Mouse (Mus musculus): ENCODE results near the gene Slc15a4. TPM values are rescaled to one million over a fixed set of nuclear protein-coding genes. Genes with fewer than 3 reads are reported as not detected.

Gene Slc15a4
- polyA plus RNA-seq, 1 experiment: 16.2 TPM

DNA sequence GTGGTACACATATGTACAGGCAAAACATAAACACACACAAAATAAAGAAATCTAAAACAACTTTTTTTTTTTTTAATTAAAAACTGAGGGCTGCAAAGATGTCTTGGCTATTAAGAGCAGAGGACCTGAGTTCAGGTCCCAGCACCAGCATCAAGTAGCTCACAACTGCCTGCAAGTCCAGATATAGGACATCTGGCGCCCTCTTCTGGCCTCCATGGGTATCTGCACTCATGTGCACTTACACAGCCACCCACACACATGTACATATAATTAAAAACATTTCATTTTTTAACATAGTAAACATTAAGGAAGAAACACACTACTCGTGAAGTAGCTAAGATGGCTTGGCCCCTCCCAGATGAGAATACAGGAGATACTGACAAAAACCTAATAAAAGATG lies 25.6 kb upstream of the Slc15a4 start:
- 62% methylated on average over 2 of the region's 2 CpGs for WGBS
- H3K4me1 ChIP-seq (ENCODE audit: control insufficient read depth, insufficient read depth, insufficient read length, low read length): no peaks in the 10 kb centered on the region
- H3K36me3 ChIP-seq (ENCODE audit: control insufficient read depth, insufficient read depth, low read length): no peaks in the 10 kb centered on the region
- H3K27ac ChIP-seq (ENCODE audit: insufficient read depth, low read depth, low read length): no peak overlapping the region
- no peak overlapping the region for H3K4me3 ChIP-seq (ENCODE audit: low read depth, low read length)
- H3K27me3 ChIP-seq (ENCODE audit: control insufficient read depth, insufficient read depth, low read length): no peaks in the 10 kb centered on the region
- TF ChIP-seq CTCF (IDR thresholded peaks at IDR 0.05; ENCODE audit: extremely low read depth, insufficient read length, insufficient replicate concordance, low read depth, low read length): no peak
- no peak for TF ChIP-seq POLR2A (IDR thresholded peaks at IDR 0.05; ENCODE audit: low read depth, low read length)

DNA sequence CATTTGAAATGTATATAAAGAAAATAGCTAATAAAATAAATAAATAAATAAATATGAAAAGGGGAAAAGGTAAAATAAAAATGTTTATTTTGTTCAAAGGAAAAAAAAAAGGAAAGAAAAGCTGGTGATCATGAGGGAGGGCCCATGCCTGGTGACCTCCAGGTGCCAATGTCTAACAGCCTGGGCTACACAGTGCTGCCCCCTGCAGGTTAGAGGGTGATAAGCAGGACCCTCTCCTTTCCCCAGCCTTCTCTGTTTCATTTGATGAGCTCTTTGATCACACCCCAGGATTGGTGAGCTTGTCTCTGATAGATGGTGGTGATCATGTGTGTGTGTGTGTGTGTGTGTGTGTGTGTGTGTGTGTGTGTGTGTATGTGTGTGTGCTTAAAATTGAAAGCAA lies 16.4 kb upstream of the Slc15a4 start:
- H3K4me1 ChIP-seq (ENCODE audit: control insufficient read depth, insufficient read depth, insufficient read length, low read length): no peaks in the 10 kb centered on the region
- TF ChIP-seq CTCF (IDR thresholded peaks at IDR 0.05; ENCODE audit: extremely low read depth, insufficient read length, insufficient replicate concordance, low read depth, low read length) (peak; percentile 26; the same call in 1 of the 2 replicates), POLR2A (IDR thresholded peaks at IDR 0.05; ENCODE audit: low read depth, low read length) (no peak)
- no peaks in the 10 kb centered on the region for H3K36me3 ChIP-seq (ENCODE audit: control insufficient read depth, insufficient read depth, low read length)
- H3K27me3 ChIP-seq (ENCODE audit: control insufficient read depth, insufficient read depth, low read length): no peaks in the 10 kb centered on the region
- H3K4me3 ChIP-seq (ENCODE audit: low read depth, low read length): no peak overlapping the region
- no peak overlapping the region for H3K27ac ChIP-seq (ENCODE audit: insufficient read depth, low read depth, low read length)

DNA sequence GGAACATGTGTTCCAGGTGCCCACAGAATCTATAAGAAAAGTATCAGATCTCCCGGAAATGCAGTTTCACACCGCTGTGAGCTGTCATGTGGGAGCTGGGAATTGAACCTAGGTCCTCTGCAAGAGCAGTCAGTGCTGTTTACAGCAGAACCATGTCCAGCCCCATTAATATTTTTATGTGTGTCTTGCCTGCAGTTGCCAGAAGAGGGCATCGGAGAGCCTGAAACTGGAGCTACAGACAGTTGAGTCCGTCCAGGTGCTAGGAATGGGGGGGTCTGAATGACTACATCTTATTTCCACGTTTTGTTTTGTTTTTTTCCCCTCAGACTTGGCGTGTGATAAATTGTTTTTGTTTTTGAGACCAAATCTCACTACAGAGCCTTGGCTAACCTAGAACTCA lies 15.3 kb upstream of the Slc15a4 start:
- Histone ChIP-seq H3K4me3 (ENCODE audit: low read depth, low read length) (no peak overlapping the region), H3K4me1 (ENCODE audit: control insufficient read depth, insufficient read depth, insufficient read length, low read length) (no peaks in the 10 kb centered on the region), H3K36me3 (ENCODE audit: control insufficient read depth, insufficient read depth, low read length) (no peaks in the 10 kb centered on the region), H3K27ac (ENCODE audit: insufficient read depth, low read depth, low read length) (no peak overlapping the region), H3K27me3 (ENCODE audit: control insufficient read depth, insufficient read depth, low read length) (no peaks in the 10 kb centered on the region)
- 71% methylated on average over 6 of the region's 6 CpGs for WGBS
- TF ChIP-seq CTCF (IDR thresholded peaks at IDR 0.05; ENCODE audit: extremely low read depth, insufficient read length, insufficient replicate concordance, low read depth, low read length) (peak; percentile 11; the same call in 1 of the 2 replicates), POLR2A (IDR thresholded peaks at IDR 0.05; ENCODE audit: low read depth, low read length) (no peak)

DNA sequence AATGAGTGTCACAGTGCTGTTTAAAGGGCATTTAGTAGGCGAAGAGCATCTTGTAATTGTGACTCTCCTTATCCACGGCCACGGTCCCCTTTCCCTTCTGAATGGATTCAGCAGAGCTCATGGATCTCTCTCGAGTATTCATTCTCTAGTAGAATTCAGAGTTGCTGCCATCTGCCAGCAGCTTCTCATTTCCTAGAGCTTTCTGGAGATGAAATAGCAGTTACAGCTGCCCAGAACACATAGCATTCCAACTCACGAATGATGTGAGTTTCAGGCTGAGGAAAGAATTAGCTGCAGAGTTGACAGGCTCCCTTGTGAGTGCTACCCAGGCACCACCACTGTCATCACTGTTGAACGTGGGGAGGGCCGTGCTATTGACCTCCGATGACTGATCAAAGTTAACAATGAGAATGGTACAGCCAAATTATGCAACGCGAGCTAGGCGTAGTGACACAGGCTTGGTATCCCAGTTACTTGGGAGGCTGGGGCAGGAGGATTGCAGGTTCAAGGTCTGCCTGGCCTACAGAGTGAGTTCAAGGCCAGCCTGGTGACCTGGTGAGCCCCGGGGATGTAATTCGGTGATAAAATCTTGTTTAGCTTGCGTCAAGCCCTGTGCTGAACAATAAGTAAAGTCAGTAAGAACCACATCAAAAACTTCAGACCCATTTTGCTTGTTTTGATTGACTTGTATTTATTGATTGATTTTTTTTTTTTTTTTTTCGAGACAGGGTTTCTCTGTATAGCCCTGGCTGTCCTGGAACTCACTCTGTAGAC lies 8.7 kb upstream of the Slc15a4 start:
- H3K4me3 ChIP-seq (ENCODE audit: low read depth, low read length): no peak overlapping the region
- 91% methylated on average over 15 of the region's 15 CpGs for WGBS
- H3K27me3 ChIP-seq (ENCODE audit: control insufficient read depth, insufficient read depth, low read length): no peaks in the 10 kb centered on the region
- H3K27ac ChIP-seq (ENCODE audit: insufficient read depth, low read depth, low read length): no peak overlapping the region
- no peaks in the 10 kb centered on the region for H3K4me1 ChIP-seq (ENCODE audit: control insufficient read depth, insufficient read depth, insufficient read length, low read length)
- TF ChIP-seq CTCF (IDR thresholded peaks at IDR 0.05; ENCODE audit: extremely low read depth, insufficient read length, insufficient replicate concordance, low read depth, low read length) (no peak), POLR2A (IDR thresholded peaks at IDR 0.05; ENCODE audit: low read depth, low read length) (no peak)
- H3K36me3 ChIP-seq (ENCODE audit: control insufficient read depth, insufficient read depth, low read length): no peaks in the 10 kb centered on the region

DNA sequence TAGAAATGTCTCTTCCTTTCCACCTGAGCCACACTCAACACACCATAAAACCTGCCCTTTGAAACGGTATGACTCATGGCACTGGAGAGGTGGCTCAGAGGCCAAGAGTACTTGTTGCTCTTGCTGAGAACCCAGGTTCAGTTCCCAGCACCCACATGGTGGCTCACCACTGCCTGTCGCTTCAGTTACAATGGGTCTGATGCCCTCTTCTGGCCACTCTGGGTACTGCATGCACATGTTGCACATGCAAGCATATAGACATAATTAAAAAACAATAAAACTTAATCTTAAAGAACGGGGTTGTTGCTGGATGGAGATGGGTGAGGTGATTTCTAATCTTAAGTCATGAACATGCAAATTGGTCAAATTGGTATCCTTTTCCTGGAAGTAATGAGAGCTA lies 7.7 kb upstream of the Slc15a4 start:
- 87% methylated on average over 3 of the region's 3 CpGs for WGBS
- Histone ChIP-seq H3K36me3 (ENCODE audit: control insufficient read depth, insufficient read depth, low read length) (no peaks in the 10 kb centered on the region), H3K27ac (ENCODE audit: insufficient read depth, low read depth, low read length) (no peak overlapping the region), H3K27me3 (ENCODE audit: control insufficient read depth, insufficient read depth, low read length) (no peaks in the 10 kb centered on the region), H3K4me3 (ENCODE audit: low read depth, low read length) (no peak overlapping the region), H3K4me1 (ENCODE audit: control insufficient read depth, insufficient read depth, insufficient read length, low read length) (no peaks in the 10 kb centered on the region)
- TF ChIP-seq POLR2A (IDR thresholded peaks at IDR 0.05; ENCODE audit: low read depth, low read length) (no peak), CTCF (IDR thresholded peaks at IDR 0.05; ENCODE audit: extremely low read depth, insufficient read length, insufficient replicate concordance, low read depth, low read length) (peak; percentile 17; the same call in 1 of the 2 replicates)

DNA sequence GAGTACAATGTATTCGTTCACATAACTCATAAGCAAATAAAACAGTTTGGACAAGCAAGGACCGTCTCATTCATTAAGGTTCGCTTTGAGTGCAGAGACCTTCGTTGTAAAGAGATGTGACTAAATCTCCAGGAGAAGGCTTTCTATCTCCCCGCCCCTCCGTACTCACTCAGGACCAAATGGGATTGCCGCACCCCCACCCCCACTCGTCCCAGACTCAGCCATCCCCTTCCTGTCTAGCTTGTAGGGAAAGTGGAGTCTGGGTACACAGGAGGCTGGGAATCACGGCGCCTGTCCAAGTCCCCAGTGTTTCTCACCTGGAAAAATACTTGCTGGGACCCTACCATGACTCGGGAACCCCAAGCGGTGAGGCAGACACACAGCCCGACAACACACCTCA lies 6.9 kb upstream of the Slc15a4 start:
- no peak overlapping the region for H3K4me3 ChIP-seq (ENCODE audit: low read depth, low read length)
- H3K27me3 ChIP-seq (ENCODE audit: control insufficient read depth, insufficient read depth, low read length): no peaks in the 10 kb centered on the region
- H3K27ac ChIP-seq (ENCODE audit: insufficient read depth, low read depth, low read length): no peak overlapping the region
- no peaks in the 10 kb centered on the region for H3K4me1 ChIP-seq (ENCODE audit: control insufficient read depth, insufficient read depth, insufficient read length, low read length)
- WGBS: 93% methylated on average over 13 of the region's 13 CpGs
- H3K36me3 ChIP-seq (ENCODE audit: control insufficient read depth, insufficient read depth, low read length): no peaks in the 10 kb centered on the region
- TF ChIP-seq POLR2A (IDR thresholded peaks at IDR 0.05; ENCODE audit: low read depth, low read length): no peak
- no peak for TF ChIP-seq CTCF (IDR thresholded peaks at IDR 0.05; ENCODE audit: extremely low read depth, insufficient read length, insufficient replicate concordance, low read depth, low read length)

DNA sequence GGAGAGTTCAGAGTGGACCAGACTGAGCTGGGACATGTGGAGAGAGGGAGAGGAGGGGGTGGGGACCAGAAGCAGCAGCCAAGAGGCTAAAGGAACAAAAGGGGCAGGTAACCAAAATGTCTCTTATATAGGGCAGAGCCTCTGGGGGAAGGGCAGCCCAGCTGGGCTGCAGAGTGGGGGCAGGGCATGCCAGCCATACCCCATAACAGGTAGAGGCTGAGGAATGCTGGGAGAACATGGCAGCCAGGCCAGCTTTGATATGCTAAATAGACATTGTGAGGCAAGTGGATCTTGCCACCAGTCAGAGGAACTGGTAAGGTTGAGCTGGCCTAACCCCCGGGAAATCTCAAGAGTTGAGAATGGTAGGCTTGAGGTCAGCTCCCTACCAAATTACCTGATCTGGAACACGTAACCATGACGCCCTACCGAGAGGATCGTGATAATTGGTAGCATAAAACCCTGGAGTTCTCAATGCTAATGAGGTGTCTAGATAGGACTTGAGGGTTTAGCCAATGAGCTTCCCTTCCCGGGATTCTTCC lies 6.4 kb upstream of the Slc15a4 start:
- no peaks in the 10 kb centered on the region for H3K27me3 ChIP-seq (ENCODE audit: control insufficient read depth, insufficient read depth, low read length)
- no peak overlapping the region for H3K27ac ChIP-seq (ENCODE audit: insufficient read depth, low read depth, low read length)
- TF ChIP-seq CTCF (IDR thresholded peaks at IDR 0.05; ENCODE audit: extremely low read depth, insufficient read length, insufficient replicate concordance, low read depth, low read length) (no peak), POLR2A (IDR thresholded peaks at IDR 0.05; ENCODE audit: low read depth, low read length) (no peak)
- no peaks in the 10 kb centered on the region for H3K4me1 ChIP-seq (ENCODE audit: control insufficient read depth, insufficient read depth, insufficient read length, low read length)
- H3K4me3 ChIP-seq (ENCODE audit: low read depth, low read length): no peak overlapping the region
- 86% methylated on average over 6 of the region's 6 CpGs for WGBS
- H3K36me3 ChIP-seq (ENCODE audit: control insufficient read depth, insufficient read depth, low read length): no peaks in the 10 kb centered on the region

Measured in small intestine, adult 2 months (tissue).